Mouse (Mus musculus): Measurements from ENCODE around the gene Fam234b. TPM values are rescaled to one million over a fixed set of nuclear protein-coding genes. Genes with fewer than 3 reads are reported as not detected.

Fam234b gene
- polyA plus RNA-seq, 1 experiment from 2014 or later: 29.7 TPM

DNA sequence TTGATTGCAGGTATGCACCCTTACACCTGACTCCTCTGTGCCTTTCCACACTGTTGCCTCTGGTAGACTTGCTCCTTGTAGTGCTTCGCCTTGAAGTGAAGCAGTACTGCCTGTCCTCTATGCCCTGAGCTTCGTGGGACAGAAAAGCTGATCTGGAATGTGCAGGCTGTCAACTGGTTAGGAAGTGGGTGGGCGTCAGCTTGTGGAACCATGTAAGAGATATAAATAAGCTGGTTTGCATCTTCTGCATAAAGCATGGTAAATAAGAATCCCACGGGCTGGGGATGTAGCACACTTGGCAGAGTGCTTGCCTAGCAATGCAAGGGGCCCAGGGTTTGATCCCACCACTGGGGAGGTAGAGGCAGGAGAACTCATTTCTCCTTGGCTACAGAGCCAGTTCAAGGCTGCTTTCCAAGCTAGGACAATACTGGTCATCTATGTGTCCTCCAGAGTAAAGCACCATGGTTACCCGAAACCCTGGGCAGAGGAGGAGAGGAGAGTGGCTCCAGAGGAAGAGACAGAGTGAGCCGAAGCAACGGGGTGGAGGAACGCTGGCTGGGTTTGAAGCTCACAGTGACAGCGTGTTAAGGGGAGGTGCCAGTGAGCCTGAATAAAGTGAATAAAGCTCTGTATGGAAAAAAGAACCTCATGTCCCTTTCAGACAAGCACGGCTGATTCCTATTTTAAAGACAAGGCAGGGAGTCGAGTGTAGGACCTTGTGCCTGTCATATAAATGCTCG, 34.8 kb downstream of the Fam234b start:
- H3K27ac ChIP-seq: no peak overlapping the region
- ATAC-seq (ENCODE audit: insufficient read depth, low FRiP score, low read depth): no peak
- 81% methylated on average over 12 of the region's 12 CpGs for WGBS
- H3K4me1 ChIP-seq: no peaks in the 10 kb centered on the region
- peaks cover 9% of the 10 kb centered on the region; the same call in 1 of the 2 replicates for H3K36me3 ChIP-seq
- no peak overlapping the region for H3K9ac ChIP-seq
- no peaks in the 10 kb centered on the region for H3K27me3 ChIP-seq (replicated peaks)
- H3K4me2 ChIP-seq: no peak overlapping the region
- no peak overlapping the region for H3K4me3 ChIP-seq (replicated peaks)
- H3K9me3 ChIP-seq: no peaks in the 10 kb centered on the region

DNA sequence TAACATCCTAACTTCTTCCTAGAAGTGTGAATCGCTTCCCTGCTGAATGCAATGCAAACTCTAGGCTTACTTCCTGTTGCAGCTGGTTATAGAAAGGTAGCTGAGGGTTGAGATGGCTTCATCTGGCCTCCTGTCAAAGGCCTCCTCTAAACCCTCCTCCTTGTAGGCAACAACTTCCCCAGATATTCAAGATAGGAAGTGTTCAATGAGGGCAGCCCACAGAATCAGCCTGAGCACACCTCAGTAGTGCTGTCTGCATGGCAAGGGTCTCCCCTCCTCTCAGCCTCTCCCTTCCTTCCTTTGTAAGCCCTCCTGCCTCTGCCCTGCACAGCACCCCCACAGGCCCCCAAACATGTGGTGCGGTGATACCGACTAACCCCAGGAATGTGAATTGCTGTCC, 38.0 kb downstream of the Fam234b start:
- Histone ChIP-seq H3K4me1 (no peaks in the 10 kb centered on the region), H3K9ac (no peak overlapping the region), H3K27ac (no peak overlapping the region), H3K27me3 (replicated peaks) (no peaks in the 10 kb centered on the region), H3K9me3 (no peaks in the 10 kb centered on the region), H3K4me3 (replicated peaks) (no peak overlapping the region), H3K36me3 (peaks cover 9% of the 10 kb centered on the region; the same call in 1 of the 2 replicates), H3K4me2 (no peak overlapping the region)
- WGBS: 80% methylated on average over 3 of the region's 3 CpGs
- no peak for ATAC-seq (ENCODE audit: insufficient read depth, low FRiP score, low read depth)

DNA sequence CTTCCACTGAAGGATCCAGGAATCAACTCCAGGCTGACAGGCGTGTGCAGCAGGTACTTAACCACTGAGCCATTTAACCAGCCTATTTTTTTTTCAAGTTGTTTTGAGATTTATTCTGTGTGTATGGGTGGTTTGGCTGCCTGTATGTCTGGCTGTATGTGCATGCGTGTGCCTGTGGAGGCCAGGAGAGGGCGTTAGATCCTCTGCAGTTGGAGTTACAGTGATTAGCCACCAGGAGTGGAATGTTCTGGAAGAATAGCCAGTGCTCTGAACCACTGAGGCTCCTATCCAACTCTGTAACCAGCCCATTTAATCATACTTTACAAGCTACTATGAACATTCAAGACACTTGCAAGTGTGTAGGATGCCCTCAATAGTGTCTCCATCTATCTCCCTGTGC, 38.8 kb downstream of the Fam234b start:
- Histone ChIP-seq H3K4me3 (replicated peaks) (no peak overlapping the region), H3K27ac (no peak overlapping the region), H3K36me3 (peaks cover 9% of the 10 kb centered on the region; the same call in 1 of the 2 replicates), H3K27me3 (replicated peaks) (no peaks in the 10 kb centered on the region), H3K4me2 (no peak overlapping the region), H3K4me1 (no peaks in the 10 kb centered on the region), H3K9ac (no peak overlapping the region), H3K9me3 (no peaks in the 10 kb centered on the region)
- 89% methylated on average over 3 of the region's 3 CpGs for WGBS
- ATAC-seq (ENCODE audit: insufficient read depth, low FRiP score, low read depth): no peak

DNA sequence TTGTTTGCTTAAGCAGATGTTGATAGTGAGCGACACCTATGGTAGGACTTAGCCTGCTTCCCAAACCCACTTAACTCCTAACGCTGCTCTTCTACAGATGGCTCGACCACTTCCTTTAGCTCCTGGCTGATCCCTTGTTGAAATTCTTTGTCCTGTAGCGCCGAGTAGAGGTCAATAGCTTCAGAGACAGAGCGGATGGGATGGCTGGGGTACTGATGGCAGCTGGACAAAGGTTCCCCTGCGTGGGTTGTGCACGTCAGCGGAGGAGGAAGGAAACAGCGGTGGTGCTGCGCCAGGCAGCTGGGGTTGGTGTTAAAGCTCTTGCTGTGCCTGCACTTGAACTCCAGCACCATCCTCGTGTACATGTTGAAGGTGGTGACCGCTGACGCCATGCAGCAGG, 39.5 kb downstream of the Fam234b start:
- no peak; the same call in 1 of the 2 replicates for ATAC-seq (ENCODE audit: insufficient read depth, low FRiP score, low read depth)
- Histone ChIP-seq H3K27me3 (replicated peaks) (no peaks in the 10 kb centered on the region), H3K27ac (no peak overlapping the region), H3K4me1 (no peaks in the 10 kb centered on the region), H3K9me3 (no peaks in the 10 kb centered on the region), H3K4me2 (no peak overlapping the region), H3K36me3 (peaks cover 8% of the 10 kb centered on the region; the same call in 1 of the 2 replicates), H3K9ac (no peak overlapping the region), H3K4me3 (replicated peaks) (no peak overlapping the region)
- 57% methylated on average over 14 of the region's 14 CpGs for WGBS

DNA sequence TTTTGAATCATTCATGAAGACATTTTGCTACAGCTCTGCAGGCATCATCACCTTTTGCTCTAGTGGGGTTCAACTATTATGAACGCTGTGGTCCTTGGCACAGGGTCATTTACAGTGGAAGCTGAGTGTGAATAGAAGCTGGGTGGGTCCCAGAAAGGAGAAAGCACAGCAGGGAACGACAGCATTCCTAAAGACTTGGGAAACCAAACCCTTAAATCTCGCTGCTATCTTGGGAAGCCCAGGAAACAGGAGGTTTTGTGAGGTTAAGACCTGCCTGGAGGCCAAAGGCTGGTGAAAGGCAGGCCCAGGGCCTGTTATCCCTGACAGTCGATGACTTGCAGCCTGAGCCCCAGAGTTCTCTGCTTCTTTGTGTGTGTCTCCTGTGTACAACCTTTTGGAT, 40.4 kb downstream of the Fam234b start:
- Histone ChIP-seq H3K4me1 (no peaks in the 10 kb centered on the region), H3K36me3 (peaks cover 4% of the 10 kb centered on the region; the same call in 1 of the 2 replicates), H3K27me3 (replicated peaks) (no peaks in the 10 kb centered on the region), H3K9ac (no peak overlapping the region), H3K4me2 (no peak overlapping the region), H3K4me3 (replicated peaks) (no peak overlapping the region), H3K27ac (no peak overlapping the region), H3K9me3 (no peaks in the 10 kb centered on the region)
- ATAC-seq (ENCODE audit: insufficient read depth, low FRiP score, low read depth): no peak
- WGBS: 52% methylated on average over 4 of the region's 4 CpGs

DNA sequence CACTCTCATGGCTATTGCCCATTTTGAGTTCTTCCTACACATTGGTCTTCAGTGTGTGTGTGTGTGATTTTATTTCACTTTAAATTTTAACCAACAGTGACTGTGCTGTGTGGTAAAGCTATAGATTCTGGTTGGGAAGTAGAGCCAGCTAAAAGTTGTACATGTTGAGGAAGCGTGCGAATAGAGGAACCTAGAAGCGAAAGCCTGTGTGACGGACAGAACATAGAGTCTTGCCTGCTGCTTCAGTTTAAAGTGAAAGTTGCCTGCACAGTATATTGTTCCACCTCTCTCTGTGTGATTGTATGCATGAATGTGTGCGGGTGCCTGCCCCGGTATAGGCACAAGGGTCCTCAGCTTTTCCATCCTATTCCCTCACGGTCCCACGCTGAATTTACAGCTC, 42.6 kb downstream of the Fam234b start:
- ATAC-seq (ENCODE audit: insufficient read depth, low FRiP score, low read depth): no peak
- Histone ChIP-seq H3K4me1 (no peaks in the 10 kb centered on the region), H3K9ac (no peak overlapping the region), H3K27me3 (replicated peaks) (no peaks in the 10 kb centered on the region), H3K36me3 (peaks cover 4% of the 10 kb centered on the region; the same call in 1 of the 2 replicates), H3K4me3 (replicated peaks) (no peak overlapping the region), H3K27ac (no peak overlapping the region), H3K9me3 (no peaks in the 10 kb centered on the region), H3K4me2 (no peak overlapping the region)
- 88% methylated on average over 8 of the region's 8 CpGs for WGBS

DNA sequence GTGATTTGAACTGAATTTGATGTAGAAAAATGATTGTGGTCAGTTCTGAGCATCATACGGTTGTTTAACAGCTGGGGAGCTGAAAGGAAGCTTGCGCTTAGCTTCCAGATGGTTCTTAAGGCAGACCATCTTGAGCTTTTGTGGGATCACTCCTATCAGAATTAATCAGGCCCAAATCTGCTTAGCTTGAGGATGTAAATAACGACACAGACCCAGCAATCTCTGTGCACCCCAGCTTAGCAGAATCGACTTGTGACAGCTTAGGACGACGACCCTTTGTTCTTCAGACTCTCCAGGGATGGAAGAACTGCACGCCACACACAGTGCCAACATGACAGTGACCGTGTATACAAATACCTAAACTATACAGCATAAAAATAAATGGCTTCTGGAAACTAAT, 47.8 kb downstream of the Fam234b start:
- H3K36me3 ChIP-seq: no peaks in the 10 kb centered on the region

DNA sequence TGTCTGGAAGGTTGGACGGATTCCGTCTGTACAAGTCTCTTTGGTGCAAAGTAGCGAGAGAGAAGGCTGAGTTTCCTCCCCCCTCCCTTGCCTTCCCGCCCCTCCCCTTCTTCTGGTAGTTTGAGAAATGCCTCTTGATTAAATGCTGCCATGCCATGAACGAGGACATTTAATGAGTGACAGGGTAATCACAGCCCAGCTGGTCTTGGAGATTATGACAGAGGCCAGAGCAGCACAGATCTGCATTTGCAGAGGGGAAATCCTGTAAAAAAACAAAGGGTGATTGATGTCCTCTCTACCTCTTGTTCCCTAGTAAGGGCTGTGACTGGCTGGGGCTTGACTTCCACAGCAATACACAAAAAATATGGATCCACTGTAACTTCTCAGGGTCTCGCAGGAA, 50.1 kb downstream of the Fam234b start:
- Histone ChIP-seq H3K27me3 (replicated peaks) (no peaks in the 10 kb centered on the region), H3K36me3 (no peaks in the 10 kb centered on the region), H3K9ac (no peak overlapping the region), H3K9me3 (no peaks in the 10 kb centered on the region), H3K4me2 (no peak overlapping the region), H3K4me1 (peaks cover 21% of the 10 kb centered on the region), H3K4me3 (replicated peaks) (no peak overlapping the region), H3K27ac (no peak overlapping the region)
- 46% methylated on average over 6 of the region's 6 CpGs for WGBS
- no peak for ATAC-seq (ENCODE audit: insufficient read depth, low FRiP score, low read depth)

More for the DNA sequence above, 47.8 kb downstream of the Fam234b start:
- 69% methylated on average over 8 of the region's 8 CpGs for WGBS
- Histone ChIP-seq H3K9ac (no peak overlapping the region), H3K4me3 (replicated peaks) (no peak overlapping the region), H3K4me2 (no peak overlapping the region), H3K9me3 (no peaks in the 10 kb centered on the region), H3K27me3 (replicated peaks) (no peaks in the 10 kb centered on the region), H3K4me1 (0 out of 2 replicates have a peak, but pooled peaks cover 8% of the 10 kb centered on the region), H3K27ac (no peak overlapping the region)
- ATAC-seq (ENCODE audit: insufficient read depth, low FRiP score, low read depth): no peak

DNA sequence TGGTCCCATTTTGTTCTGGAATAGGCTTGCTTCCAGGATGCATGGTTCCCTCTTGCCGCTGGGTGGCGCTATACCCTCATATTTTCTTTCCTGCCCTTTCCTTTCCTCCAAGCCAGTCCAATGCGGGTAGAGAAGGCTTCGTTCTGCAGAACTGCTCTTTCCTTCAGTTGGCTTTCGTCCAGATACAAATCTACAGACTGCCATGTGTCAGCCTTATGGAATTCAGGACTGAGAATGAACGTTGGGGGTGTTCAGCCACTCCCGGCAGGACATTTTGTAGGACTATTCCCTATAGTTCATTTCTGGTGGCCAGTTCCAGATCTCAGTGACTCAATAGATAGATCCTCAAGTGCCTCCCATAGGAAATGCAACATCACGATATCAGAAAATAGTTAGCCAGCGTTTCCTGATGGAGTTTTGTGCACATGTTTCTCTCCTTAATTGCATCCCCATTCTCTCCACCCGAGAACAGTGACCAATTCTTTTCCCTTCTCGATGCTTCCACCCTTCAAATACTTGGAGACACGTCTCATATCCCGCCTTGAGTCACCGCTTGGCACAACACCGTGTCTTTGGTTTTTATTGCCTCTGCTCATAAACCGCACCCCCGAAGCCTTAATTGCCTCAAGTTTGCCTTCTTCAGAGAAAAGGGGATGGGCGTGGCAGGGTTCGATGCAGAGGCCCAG, 52.2 kb downstream of the Fam234b start:
- no peaks in the 10 kb centered on the region for H3K9me3 ChIP-seq
- peak overlapping the region; percentile 67 for H3K27ac ChIP-seq
- H3K4me2 ChIP-seq: peak overlapping the region; percentile 32; the same call in 1 of the 2 replicates
- H3K4me1 ChIP-seq: peaks cover 21% of the 10 kb centered on the region
- H3K9ac ChIP-seq: no peak overlapping the region
- ATAC-seq (ENCODE audit: insufficient read depth, low FRiP score, low read depth): peak; percentile 77
- no peak overlapping the region for H3K4me3 ChIP-seq (replicated peaks)
- H3K27me3 ChIP-seq (replicated peaks): no peaks in the 10 kb centered on the region
- WGBS: 34% methylated on average over 19 of the region's 19 CpGs
- no peaks in the 10 kb centered on the region for H3K36me3 ChIP-seq

DNA sequence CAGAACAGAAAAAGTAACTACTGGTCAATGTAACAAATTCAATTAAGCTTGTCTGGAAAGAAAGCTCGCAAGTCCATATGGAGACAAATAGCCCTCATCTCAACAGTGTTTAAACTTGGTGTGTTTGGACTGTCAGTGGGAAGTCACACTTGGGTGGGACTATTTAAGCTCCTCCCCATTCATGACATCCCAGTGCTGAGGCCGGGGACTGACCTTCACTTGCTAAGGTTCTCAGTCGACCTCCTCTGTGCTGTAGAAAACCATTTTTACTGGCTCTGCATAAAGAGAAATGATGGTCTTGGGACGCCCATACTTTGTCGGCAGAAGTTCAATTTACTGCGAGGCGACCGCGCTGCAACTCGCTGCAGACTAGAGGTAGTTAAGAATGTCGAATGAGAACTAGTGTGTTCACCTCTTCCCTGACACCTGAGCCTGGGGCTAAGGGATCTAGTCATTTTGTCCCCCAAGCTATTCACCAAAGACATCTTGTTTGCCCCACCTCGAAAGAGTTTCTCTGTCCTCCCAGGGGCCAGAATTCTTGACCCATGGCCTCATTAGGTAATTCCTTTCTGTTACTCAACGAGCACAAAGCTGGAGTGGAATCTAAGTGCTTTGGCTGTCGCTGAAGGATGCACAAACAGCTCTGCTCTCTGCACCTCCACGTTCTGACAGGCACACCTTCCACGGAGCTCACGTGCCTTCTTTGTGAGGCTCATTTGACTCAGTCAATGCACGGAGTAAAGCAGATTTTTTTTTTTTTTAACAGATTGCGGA, 53.3 kb downstream of the Fam234b start:
- Histone ChIP-seq H3K4me3 (replicated peaks) (no peak overlapping the region), H3K36me3 (no peaks in the 10 kb centered on the region), H3K9ac (no peak overlapping the region), H3K27me3 (replicated peaks) (no peaks in the 10 kb centered on the region), H3K9me3 (no peaks in the 10 kb centered on the region), H3K27ac (peak overlapping the region; percentile 66), H3K4me1 (peaks cover 21% of the 10 kb centered on the region), H3K4me2 (no peak overlapping the region)
- ATAC-seq (ENCODE audit: insufficient read depth, low FRiP score, low read depth): no peak
- 56% methylated on average over 19 of the region's 19 CpGs for WGBS

DNA sequence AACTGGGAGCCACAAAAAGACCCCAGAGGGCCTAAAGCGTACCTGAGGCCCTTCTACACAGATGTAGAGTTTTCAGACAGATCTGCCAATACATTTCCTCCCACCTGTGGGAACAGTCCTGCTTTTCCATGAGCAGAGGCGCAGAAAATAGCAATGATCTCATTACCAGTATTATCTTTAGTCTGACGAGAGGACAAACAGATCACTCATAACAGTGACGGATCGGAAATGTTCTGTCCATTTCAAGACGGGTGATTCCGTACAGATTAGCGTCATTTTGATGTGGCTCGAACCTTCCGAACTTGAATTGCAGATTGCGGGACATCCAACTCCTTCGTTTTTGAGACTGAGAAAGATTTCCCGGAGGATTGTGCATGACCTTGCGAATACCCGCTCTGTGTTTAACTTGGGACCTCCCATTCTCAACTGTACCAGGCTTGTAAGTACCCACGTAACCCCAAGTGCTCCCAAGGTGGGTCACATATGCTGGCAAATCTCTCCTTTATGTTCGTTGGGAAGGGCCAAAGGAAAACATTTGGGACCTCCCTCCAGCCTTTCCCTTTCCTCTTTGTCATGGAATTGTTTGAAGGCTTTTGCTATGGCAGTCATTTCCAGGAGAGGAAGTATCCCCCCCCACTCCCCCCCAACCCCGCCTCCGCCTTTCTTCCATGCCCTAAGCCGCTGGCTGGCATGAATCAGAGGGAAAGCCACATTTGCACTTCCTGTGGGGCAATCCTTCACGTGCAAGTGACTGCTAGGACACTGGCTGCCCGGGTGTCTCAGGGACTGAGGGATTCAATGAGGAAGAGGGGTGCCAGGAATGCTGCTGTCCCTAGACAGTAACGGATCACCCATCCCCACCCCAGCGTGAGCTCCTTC, 54.3 kb downstream of the Fam234b start:
- H3K4me1 ChIP-seq: peaks cover 21% of the 10 kb centered on the region
- WGBS: 50% methylated on average over 24 of the region's 24 CpGs
- H3K9me3 ChIP-seq: no peaks in the 10 kb centered on the region
- peak overlapping the region; percentile 46 for H3K4me2 ChIP-seq
- H3K4me3 ChIP-seq (replicated peaks): no peak overlapping the region; the same call in 1 of the 2 replicates
- peak; percentile 12; the same call in 1 of the 2 replicates for ATAC-seq (ENCODE audit: insufficient read depth, low FRiP score, low read depth)
- H3K36me3 ChIP-seq: no peaks in the 10 kb centered on the region
- H3K27ac ChIP-seq: peak overlapping the region; percentile 66
- H3K9ac ChIP-seq: no peak overlapping the region
- H3K27me3 ChIP-seq (replicated peaks): no peaks in the 10 kb centered on the region

All from stomach, embryonic 15.5 days (tissue).